Mouse (Mus musculus): ENCODE measurements at regions not wholly inside any gene's neighbourhood (a gene's known extent, or its start where the extent isn't known, plus 50 kb on each side); places are given as distances from the start of the nearest gene placed in this dataset.

DNA sequence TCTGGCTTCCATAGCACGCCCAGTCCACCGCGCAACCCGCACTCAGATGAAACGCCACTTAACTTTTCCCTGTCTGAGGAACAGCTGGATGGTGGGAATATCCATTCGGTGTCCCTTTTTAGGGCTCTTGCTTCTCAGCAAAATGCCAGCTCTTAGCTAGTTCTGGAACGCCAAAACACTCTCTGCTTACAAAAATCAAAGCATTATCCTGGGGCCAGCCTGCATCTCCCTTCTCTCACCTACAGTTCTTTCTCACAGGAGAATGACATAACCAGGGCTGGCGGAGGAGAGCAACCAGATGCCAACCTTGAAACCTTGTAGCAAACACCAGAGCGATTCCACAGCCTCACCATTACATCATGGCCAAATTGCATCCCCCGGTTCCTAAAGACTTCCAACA lies 236.4 kb upstream of the Kazn start:
- Histone ChIP-seq H3K4me1 (peaks cover 8% of the 10 kb centered on the region; the same call in 1 of the 2 replicates), H3K9me3 (replicated peaks) (no peaks in the 10 kb centered on the region), H3K4me3 (no peak overlapping the region), H3K27ac (no peak overlapping the region), H3K27me3 (ENCODE audit: low read depth, poor library complexity, severe bottlenecking) (0 out of 2 replicates have a peak, but pooled peaks cover 6% of the 10 kb centered on the region), H3K36me3 (no peaks in the 10 kb centered on the region)
- no peak for DNase-seq (ENCODE audit: low spot score)
- 83% methylated on average over 10 of the region's 10 CpGs for WGBS

DNA sequence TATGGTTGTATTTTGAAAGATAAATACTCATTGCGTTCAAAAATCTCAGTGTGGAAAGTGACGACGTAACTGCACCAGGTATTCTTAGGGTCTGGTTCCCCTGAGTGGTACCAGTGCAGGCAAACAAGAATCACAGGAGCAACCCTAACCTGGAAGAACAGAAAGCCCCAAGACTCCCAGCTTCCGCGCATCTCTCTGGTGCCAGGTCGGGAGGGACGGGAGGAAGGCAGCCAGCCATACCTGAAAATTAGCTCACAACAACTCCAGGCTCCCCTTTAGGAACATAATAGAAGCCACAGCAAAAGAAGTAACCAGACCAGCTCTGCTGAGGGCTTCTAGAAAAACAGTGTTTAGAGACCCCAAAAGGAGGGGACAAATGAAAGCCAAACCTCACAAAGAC lies 235.4 kb upstream of the Kazn start:
- no peak for DNase-seq (ENCODE audit: low spot score)
- Histone ChIP-seq H3K4me3 (no peak overlapping the region), H3K4me1 (peaks cover 8% of the 10 kb centered on the region; the same call in 1 of the 2 replicates), H3K36me3 (no peaks in the 10 kb centered on the region), H3K9me3 (replicated peaks) (no peaks in the 10 kb centered on the region), H3K27ac (no peak overlapping the region), H3K27me3 (ENCODE audit: low read depth, poor library complexity, severe bottlenecking) (0 out of 2 replicates have a peak, but pooled peaks cover 6% of the 10 kb centered on the region)
- 89% methylated on average over 7 of the region's 7 CpGs for WGBS

DNA sequence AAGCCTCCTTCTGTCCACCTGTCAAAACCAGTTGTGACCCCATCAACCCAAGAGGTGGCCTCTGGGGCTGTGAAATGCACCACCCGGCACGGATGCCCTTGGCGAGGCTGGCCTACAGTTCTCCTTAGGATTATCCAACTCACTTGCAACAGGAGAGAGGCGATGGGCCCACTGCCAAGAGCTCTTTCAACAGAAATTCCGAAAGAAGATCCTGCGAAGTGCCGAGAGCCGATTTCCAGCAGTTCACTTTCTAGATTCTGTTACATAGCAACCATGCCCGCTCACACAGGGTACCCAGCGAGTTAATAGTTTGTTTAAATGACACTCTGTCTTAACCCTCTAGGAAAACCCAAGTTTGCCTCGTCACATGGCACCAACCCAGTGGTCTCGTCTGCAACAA lies 234.8 kb upstream of the Kazn start:
- Histone ChIP-seq H3K36me3 (no peaks in the 10 kb centered on the region), H3K27me3 (ENCODE audit: low read depth, poor library complexity, severe bottlenecking) (0 out of 2 replicates have a peak, but pooled peaks cover 6% of the 10 kb centered on the region), H3K4me3 (no peak overlapping the region), H3K4me1 (peaks cover 8% of the 10 kb centered on the region; the same call in 1 of the 2 replicates), H3K27ac (no peak overlapping the region), H3K9me3 (replicated peaks) (no peaks in the 10 kb centered on the region)
- 88% methylated on average over 12 of the region's 12 CpGs for WGBS
- no peak for DNase-seq (ENCODE audit: low spot score)

DNA sequence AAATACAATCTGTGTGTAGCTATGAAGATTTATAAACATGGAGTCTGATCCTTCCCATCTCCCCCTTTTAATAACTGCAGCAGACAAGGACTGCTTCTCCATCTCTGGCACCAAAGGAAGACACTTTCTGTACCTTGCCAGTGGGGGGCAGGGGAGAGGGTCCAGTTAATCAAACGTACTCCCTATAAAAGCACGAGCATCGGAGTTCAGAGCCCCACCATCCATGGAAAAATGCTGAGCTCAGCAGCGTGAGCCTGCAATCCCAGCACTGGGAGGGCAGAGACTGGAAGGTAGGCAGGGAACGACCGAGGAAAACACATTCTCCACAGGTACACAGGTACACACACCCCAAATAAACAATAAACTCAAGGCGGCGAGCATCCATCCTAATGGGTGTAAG lies 234.1 kb upstream of the Kazn start:
- H3K9me3 ChIP-seq (replicated peaks) = no peaks in the 10 kb centered on the region
- no peaks in the 10 kb centered on the region for H3K36me3 ChIP-seq
- DNase-seq (ENCODE audit: low spot score) = no peak
- H3K27ac ChIP-seq = no peak overlapping the region
- H3K27me3 ChIP-seq (ENCODE audit: low read depth, poor library complexity, severe bottlenecking) = 0 out of 2 replicates have a peak, but pooled peaks cover 6% of the 10 kb centered on the region
- WGBS = 86% methylated on average over 8 of the region's 8 CpGs
- H3K4me1 ChIP-seq = peaks cover 8% of the 10 kb centered on the region; the same call in 1 of the 2 replicates
- H3K4me3 ChIP-seq = no peak overlapping the region

DNA sequence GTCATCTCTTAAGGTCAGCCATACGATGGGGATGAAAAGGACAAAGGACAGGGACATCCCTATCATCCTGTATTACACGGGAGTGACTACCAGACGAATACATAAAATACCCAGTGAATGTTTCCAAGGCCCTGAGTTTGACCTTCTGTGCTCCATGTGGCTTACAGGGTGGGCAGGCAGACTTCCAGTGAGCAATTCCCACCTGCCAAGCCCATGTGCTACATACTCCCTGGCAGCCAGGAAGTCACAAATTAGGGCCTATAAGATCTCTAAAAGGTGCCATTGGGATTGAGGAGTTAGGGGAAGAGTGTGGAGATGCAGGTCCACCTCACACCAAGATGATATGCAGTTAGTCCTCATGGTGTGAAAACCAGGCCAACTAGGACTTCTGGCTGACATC lies 233.1 kb upstream of the Kazn start:
- Histone ChIP-seq H3K27ac (no peak overlapping the region), H3K27me3 (ENCODE audit: low read depth, poor library complexity, severe bottlenecking) (0 out of 2 replicates have a peak, but pooled peaks cover 6% of the 10 kb centered on the region), H3K4me3 (no peak overlapping the region), H3K4me1 (peaks cover 8% of the 10 kb centered on the region; the same call in 1 of the 2 replicates), H3K9me3 (replicated peaks) (no peaks in the 10 kb centered on the region), H3K36me3 (no peaks in the 10 kb centered on the region)
- DNase-seq (ENCODE audit: low spot score) = no peak
- WGBS = 91% methylated on average over 3 of the region's 3 CpGs

DNA sequence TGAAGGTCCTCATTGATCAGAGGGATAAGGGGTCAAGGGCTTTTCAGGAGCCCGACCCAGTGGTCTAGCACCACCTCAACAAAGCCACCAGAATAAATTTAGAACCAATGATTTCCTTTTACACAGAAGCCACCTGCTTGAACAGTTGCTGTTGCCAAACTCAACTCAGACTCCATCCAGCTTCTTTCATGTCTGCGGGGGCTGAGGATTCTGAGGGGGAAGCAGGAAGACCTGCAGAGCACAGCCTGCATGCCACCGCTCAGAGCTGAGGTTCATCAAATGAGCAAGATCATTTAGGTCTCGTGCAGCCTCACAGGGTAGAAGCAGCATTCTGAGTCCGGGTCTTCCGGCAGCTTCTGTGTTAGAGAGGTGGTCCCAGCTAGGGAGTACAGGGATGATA lies 231.6 kb upstream of the Kazn start:
- H3K27me3 ChIP-seq (ENCODE audit: low read depth, poor library complexity, severe bottlenecking) = 0 out of 2 replicates have a peak, but pooled peaks cover 6% of the 10 kb centered on the region
- H3K9me3 ChIP-seq (replicated peaks) = no peaks in the 10 kb centered on the region
- no peaks in the 10 kb centered on the region for H3K36me3 ChIP-seq
- WGBS = 92% methylated on average over 6 of the region's 6 CpGs
- H3K27ac ChIP-seq = no peak overlapping the region
- peaks cover 6% of the 10 kb centered on the region; the same call in 1 of the 2 replicates for H3K4me1 ChIP-seq
- no peak for DNase-seq (ENCODE audit: low spot score)
- H3K4me3 ChIP-seq = no peak overlapping the region

DNA sequence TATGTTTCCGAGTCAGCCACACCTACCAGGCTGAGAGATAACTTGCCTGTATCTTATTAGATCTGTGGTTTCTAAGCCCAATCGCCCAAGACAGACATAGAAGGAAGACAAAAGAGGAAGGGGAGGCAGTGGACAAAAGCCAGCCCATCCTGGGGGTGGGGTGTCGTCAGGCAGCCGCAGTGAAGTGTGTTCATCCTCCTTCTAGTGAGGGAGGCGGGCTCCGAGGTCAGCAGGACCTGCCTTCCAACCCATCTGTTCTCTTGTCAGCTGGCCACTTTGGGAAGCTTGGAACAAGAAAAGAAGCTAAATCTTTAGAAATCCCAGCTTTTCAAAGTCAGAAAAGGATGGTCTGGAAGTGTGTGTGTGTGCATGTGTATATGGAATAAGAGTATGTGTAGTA lies 228.7 kb upstream of the Kazn start:
- Histone ChIP-seq H3K36me3 (peaks cover 9% of the 10 kb centered on the region), H3K4me1 (no peaks in the 10 kb centered on the region), H3K27me3 (ENCODE audit: low read depth, poor library complexity, severe bottlenecking) (no peaks in the 10 kb centered on the region), H3K9me3 (replicated peaks) (no peaks in the 10 kb centered on the region), H3K4me3 (no peak overlapping the region), H3K27ac (no peak overlapping the region)
- DNase-seq (ENCODE audit: low spot score) = no peak
- 74% methylated on average over 6 of the region's 6 CpGs for WGBS

DNA sequence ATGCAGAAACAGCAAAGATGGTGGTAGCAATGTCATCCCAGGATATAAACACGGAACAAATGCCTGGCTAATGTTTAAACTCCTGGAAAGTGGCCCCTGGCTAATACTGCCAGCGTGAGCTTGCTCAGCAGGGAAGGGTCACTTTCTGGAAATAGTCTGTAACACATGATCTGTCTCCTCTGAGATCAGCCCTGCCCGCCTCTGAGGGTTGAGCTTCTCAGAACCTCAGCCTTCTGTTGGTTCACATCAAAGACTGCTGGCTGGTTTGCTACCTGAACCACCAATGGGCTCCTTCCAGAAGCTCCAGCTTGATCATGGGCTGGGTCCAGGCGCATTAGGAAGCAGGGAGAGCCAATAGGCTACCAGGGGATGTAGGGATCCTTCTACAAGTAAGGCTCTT lies 226.0 kb upstream of the Kazn start:
- H3K9me3 ChIP-seq (replicated peaks) = no peaks in the 10 kb centered on the region
- no peaks in the 10 kb centered on the region for H3K27me3 ChIP-seq (ENCODE audit: low read depth, poor library complexity, severe bottlenecking)
- H3K4me3 ChIP-seq = no peak overlapping the region
- H3K27ac ChIP-seq = no peak overlapping the region
- peaks cover 9% of the 10 kb centered on the region for H3K36me3 ChIP-seq
- 88% methylated on average over 4 of the region's 4 CpGs for WGBS
- no peak for DNase-seq (ENCODE audit: low spot score)
- H3K4me1 ChIP-seq = no peaks in the 10 kb centered on the region

DNA sequence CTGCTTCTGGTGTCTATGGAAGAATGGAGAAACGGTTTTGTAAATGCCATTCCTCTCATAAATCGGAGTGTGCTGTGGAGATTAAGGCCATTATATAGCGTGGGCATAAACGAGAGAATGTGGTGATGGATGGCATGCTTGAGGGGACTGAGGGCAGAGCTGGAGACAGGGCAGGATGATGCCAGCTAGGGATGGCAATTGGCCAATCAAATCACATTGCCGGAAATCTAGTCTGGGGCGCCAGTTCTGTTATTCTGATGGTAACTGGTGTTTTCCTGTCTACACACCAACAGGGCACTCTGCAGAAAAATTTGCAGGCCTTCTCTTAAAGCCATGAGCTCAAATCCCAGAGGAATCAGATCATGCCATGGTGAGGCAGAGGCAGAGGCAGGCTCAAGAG lies 224.9 kb upstream of the Kazn start:
- 93% methylated on average over 6 of the region's 6 CpGs for WGBS
- Histone ChIP-seq H3K9me3 (replicated peaks) (no peaks in the 10 kb centered on the region), H3K27ac (no peak overlapping the region), H3K27me3 (ENCODE audit: low read depth, poor library complexity, severe bottlenecking) (no peaks in the 10 kb centered on the region), H3K4me1 (no peaks in the 10 kb centered on the region), H3K4me3 (no peak overlapping the region), H3K36me3 (peaks cover 9% of the 10 kb centered on the region)
- DNase-seq (ENCODE audit: low spot score) = no peak

DNA sequence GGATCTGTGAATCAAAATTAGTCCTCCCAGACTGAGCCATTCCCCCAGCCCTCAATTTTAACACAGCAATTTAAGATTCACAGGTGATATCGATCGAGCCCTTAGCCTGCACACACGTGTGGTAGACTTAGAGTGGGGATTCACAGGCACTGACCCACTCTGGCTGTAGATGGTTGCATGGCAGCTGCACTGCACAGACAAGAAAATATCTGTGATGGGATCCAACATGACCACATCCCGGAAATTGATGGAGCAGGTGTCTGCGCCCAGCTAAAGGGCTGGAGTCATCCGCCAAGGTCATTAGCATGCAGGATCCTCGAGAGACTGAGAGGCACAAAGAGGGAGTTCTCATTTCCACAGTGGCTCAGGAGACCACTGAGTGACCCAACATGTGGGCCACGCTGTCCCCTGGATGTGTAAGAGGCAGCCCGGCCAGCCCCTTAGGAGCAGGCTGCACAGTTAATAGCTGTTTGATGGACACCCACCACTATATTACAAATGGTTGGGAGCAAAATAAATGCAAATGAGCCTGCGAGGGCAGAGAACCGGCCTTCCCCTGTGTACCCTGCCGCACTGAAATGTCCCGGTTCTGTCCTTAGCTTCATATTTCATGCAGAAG lies 221.4 kb upstream of the Kazn start:
- Histone ChIP-seq H3K4me3 (no peak overlapping the region), H3K9me3 (replicated peaks) (no peaks in the 10 kb centered on the region), H3K27ac (no peak overlapping the region), H3K27me3 (ENCODE audit: low read depth, poor library complexity, severe bottlenecking) (no peaks in the 10 kb centered on the region), H3K4me1 (peaks cover under 1% of the 10 kb centered on the region; the same call in 1 of the 2 replicates), H3K36me3 (peaks cover 9% of the 10 kb centered on the region)
- 91% methylated on average over 13 of the region's 13 CpGs for WGBS
- DNase-seq (ENCODE audit: low spot score) = no peak

DNA sequence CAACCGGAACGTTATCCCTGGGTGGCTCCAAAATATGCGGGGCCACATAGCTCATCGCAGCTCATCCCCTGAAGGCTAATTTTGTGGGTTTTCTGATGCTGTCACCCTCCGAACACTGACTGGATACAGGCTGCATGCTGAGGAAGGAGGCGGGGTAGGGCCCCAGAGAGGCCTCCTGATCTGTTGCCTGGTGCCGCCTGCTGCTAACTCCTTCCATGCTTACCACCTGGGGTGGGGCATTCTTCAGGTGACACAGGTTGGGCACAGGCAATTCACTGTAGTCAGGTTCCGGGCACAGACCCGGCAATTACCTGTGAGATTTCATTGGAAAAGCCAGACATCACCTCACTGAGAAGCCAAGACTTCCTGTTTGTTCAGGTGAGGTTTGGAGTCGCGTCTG lies 213.4 kb upstream of the Kazn start:
- 36% methylated on average over 11 of the region's 11 CpGs for WGBS
- Histone ChIP-seq H3K36me3 (no peaks in the 10 kb centered on the region), H3K9me3 (replicated peaks) (no peaks in the 10 kb centered on the region), H3K27me3 (ENCODE audit: low read depth, poor library complexity, severe bottlenecking) (0 out of 2 replicates have a peak, but pooled peaks cover 5% of the 10 kb centered on the region), H3K4me1 (peaks cover 21% of the 10 kb centered on the region), H3K4me3 (no peak overlapping the region), H3K27ac (no peak overlapping the region)
- no peak for DNase-seq (ENCODE audit: low spot score)

DNA sequence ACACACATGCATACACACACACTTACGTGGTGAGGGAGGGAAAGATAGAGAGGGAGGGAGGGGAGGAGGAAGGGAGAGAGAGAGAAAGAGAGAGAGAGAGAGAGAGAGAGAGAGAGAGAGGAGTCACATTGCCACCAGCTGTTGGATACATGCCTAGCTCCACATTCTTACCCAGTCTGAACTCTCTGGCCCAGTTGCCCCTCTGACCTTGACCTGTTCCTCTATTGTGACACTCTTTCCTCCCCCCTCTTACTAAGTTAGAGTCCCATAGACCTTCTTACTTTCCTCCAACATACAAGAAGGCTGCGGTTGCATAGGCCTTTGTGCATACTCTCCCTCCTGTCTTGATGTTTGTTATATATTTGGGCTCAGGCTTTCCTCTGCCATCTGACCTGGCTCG lies 211.7 kb upstream of the Kazn start:
- Histone ChIP-seq H3K27me3 (ENCODE audit: low read depth, poor library complexity, severe bottlenecking) (0 out of 2 replicates have a peak, but pooled peaks cover 5% of the 10 kb centered on the region), H3K4me1 (peaks cover 23% of the 10 kb centered on the region), H3K27ac (no peak overlapping the region), H3K9me3 (replicated peaks) (no peaks in the 10 kb centered on the region), H3K36me3 (no peaks in the 10 kb centered on the region), H3K4me3 (no peak overlapping the region)
- no peak for DNase-seq (ENCODE audit: low spot score)
- WGBS = 81% methylated on average over 3 of the region's 3 CpGs

DNA sequence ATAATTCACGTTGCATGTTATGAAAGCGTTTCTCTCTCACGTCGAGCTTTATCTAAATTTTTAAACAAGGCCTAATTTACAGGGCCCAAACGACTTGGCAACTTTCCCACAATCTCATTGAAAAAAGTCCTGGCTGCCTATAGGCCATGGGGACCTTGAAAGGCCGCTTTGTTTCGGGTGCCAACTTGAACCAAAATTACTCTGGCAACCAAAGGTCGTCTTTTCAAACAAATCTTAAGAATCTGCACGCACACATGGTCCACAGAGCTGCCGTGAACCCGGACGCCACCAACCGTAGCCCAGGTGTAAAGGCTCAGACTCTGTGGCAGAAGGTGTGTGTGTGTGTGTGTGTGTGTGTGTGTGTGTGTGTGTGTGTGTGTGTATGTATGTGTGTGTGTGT lies 210.5 kb upstream of the Kazn start:
- peaks cover 19% of the 10 kb centered on the region for H3K4me1 ChIP-seq
- no peaks in the 10 kb centered on the region for H3K9me3 ChIP-seq (replicated peaks)
- H3K36me3 ChIP-seq = no peaks in the 10 kb centered on the region
- 85% methylated on average over 13 of the region's 13 CpGs for WGBS
- H3K27me3 ChIP-seq (ENCODE audit: low read depth, poor library complexity, severe bottlenecking) = 0 out of 2 replicates have a peak, but pooled peaks cover 5% of the 10 kb centered on the region
- no peak for DNase-seq (ENCODE audit: low spot score)
- H3K27ac ChIP-seq = no peak overlapping the region
- no peak overlapping the region for H3K4me3 ChIP-seq
